Mouse (Mus musculus) CD4-positive, CD25-positive, alpha-beta regulatory T cell, adult 4 months (primary cell): Measurements from ENCODE around the gene Rubcnl. TPM values are rescaled to one million over a fixed set of nuclear protein-coding genes. Genes with fewer than 3 reads are reported as not detected.

Experiments used
- ATAC-seq: one replicate; pipeline ENCODE4 v1.8.0; 2017
- polyA plus RNA-seq, 2 experiments: library from polyadenylated mRNA; unstranded; fragments of 100-300 nt; shearing (Covaris generic); gene quantifications; one replicate each; pipeline ENCODE4 v1.2.1; 2017

The Rubcnl gene
- polyA plus RNA-seq, 2 experiments from 2014 or later = 0.51 to 1.3 TPM

DNA sequence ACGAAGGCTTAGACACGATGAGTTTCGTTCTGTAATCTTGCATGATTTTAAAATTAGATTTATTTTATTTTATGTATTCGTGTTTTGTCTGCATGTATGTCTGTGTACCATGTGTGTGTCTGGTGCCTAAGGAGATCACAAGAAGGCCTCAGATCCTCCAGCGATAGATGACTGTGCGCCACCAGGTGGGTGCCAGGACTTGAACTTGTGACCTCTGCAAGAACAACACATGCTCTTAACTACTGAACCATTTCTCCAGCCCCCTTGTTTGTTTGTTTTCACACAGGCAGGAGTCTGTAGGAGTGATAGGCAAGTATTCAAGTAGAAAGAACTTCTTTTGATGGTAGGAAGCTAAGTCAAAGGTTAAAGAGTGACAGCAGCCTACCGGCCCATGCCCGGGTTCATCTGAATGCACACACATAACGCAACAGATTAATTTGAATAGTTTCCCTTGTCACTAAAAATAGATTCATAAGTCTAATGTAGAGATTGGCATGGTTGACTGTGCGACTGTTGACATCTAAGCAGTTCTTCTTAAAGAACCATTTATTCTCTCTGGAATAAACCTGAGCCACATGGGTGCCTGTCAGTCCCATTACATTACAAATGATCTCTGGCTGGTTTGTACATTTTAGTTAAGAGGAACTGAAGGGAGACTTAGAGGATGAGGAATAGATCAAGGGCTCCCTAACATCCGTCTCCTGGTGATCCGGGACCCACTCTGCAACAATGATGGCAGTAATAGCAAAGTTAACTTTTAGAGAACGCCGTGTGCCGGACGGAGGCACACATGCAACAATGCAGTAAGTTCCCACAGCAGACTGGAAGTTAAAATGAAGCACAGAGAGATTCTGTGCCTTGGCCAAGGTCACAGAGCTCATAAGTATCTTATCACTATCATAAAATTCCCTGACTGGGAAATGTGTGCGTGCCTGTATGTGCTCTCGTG, 2.3 kb downstream of the Rubcnl start:
- no peak for ATAC-seq

DNA sequence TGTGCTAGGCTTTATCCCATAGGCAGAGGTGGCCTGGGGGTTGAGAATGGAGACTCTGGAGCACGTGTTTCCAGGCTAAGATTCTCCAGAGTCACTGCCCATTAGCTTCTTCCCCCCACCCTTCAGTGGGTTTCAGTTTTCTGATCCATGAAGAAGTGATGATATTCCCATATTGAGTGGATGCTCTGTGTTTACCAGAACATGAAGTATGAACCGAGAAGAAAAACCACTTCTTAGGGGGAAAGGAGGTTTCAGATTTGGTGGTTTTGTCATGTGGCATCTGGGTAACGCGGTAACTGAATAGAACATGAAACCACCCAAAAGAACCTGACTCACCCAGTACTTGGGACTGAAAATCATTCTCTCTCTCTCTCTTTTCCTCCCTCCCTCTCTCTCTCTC, 3.0 kb downstream of the Rubcnl start:
- ATAC-seq = no peak

DNA sequence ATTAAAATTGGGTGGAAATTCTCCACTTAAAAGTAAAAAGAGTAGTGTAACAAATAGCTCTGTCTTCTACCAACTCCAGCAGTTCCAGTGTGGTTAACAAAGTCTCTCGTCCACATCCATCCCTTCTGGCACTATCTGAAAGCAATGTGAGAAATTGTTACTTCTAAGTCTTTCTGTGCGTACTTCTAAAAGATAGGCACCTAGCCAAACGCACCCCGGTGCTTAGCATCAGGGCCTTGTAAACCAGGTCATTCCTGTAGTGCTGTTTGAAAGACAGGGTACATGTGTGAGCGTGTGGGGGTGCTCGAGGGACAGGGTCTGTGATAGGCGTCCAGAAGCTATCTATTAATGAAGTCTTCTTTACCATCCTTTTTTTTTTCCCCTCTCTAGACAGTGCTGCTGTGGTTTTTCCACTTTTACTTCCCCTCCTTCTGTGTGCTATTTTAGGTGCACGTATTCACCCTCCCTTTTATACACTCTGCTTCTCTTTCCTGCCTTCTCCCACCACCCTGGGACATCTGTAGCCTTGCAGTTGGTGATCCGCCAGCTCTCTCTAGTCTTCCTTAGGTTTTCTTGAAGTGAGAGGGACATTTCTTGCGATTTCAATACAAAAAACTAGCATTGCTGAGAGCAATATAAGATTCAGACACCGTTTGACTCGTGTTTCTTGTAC, 4.9 kb downstream of the Rubcnl start:
- no peak for ATAC-seq

DNA sequence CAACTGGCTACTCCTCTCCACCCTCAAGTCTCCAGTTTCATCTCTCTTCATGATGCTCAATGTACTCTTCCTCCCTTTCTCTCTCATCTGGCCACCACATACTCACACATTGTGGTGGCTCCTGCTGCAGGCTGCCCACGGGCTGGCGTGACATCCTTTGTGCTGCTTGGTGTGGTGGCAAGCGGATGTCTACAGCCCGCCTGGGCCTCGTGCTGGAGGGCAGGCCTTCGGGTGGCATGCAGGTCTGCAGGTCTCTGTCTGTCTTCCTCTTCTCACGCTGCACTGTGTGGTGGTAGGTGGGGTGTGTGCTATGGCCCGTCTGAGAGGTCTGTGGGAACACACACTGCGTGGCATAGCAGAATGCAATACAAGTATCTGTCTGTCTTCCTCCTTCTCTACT, 6.7 kb downstream of the Rubcnl start:
- no peak for ATAC-seq

DNA sequence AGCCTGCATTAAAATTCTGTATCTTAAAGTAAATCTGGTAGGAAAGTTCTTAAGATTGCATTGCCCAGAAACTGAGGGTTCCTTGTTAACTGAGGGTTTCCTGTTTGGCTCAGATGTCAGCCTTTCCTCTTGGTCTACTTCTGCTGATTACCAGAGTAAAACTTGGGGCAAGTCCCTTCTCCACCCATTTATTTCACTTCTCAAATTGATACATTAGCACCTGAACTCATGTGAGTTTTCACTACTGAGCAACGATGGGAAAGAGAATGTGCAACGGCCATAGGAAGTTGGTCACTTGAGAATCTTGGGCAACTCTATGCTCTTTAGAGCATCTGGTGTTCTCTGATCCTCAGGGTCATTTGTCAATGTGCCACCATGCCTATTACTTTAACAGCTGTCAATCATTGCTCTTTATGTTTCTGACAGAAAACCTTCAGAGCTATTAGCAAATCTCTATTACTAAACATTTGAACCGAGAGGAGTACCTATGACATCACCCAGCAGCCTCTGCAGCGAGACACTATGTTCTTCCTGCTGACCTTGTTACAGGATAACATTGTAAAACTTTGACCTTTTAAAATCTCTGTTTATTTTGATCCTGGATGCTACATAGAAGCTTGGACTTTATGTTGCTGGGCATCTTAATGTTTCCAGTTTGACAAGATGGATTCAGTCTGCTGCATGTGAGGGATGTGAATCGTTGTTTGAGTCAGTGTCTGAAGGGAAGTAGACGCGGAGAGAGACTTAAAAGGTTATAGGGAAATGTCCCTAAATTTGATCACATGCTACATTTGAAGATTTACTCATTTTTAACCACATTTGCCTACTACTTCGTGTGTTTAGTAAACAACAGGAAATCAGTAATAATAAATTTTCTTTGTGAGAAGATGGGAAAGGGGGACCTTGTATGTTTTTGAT, 9.2 kb downstream of the Rubcnl start:
- ATAC-seq = no peak

DNA sequence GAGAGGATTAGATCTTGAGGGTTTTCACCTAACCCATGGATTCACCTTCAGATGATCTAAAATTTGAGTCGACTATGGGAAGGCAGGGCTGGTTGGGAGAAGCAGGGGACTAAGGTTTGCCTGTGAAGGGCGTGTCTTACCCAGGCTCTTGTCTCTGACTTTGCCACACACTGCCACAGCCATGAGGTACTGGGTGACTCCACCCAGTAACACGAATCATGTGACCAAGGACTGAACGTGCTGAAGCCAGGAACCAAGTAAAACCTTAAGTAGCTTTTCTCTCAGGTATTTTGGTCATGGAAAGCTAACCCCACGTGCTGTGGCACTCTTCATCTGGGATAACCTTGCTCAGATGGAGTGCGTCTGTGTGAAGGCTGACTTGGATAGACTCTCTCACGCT, 14.9 kb downstream of the Rubcnl start:
- ATAC-seq = no peak

DNA sequence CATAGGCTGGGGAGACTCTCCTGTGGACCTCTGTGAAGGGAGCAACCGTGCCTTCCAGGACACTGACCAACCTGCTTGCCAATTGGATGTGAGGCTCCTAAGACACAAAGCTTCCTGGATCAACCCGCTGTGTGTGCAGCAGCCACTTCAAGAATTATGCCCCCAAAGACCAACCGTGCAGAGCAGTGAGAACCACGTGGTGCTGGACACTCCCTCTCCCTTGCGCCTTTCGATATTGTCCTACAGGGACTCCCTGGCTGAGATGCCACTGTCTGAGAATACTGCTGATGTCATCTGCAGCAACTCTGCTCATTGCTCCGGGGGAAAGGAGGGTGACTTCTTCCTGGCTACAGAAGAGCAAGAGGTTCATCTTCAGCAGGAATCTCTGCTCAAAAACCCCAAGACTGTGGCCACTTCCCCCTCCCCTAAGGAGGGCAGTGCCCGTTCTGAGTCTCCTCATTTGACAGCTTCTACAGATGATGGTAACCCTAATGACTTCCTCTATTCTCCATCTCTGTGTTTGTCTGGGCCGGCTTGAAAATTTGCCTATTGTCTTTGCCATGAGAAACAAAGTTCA, 16.3 kb downstream of the Rubcnl start:
- ATAC-seq = no peak

DNA sequence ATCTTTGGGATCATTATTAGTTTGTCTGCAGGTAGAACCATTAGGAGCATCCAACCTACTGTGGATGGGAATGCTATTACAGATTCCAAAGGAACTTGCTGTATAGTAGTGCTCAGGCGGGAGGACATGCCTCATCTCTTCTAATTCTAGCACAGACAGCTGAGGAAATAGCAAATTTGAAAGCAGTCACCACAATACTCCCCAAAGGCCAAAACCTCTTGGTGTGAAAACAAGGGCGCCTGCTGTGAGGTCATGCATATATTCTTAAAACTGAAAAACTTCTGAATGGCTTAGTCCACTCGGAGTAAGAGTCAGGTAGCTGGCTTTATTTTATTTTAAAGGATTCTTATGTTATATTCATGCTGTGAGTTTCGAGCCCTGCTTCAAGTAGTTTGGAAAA, 16.9 kb downstream of the Rubcnl start:
- no peak for ATAC-seq

DNA sequence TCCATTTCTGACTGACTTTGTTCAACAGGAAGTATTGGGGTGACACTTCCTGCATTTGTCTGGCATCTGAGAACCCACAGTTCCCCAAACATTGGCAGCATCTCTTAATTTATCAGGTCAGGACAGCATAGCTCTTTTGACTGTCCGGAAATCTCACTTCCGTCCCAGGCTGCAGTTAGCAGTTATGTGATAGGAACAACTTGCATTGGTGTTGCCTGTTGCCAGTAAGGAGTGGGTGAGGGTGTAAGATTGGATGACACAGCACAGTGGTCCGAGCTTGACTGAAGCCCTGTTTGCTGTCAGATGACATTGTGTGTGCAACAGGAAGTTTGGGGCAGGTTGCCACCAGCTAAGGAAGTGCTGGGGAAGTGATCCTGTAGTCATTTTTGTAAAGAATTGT, 18.4 kb downstream of the Rubcnl start:
- ATAC-seq = peak; percentile 34

DNA sequence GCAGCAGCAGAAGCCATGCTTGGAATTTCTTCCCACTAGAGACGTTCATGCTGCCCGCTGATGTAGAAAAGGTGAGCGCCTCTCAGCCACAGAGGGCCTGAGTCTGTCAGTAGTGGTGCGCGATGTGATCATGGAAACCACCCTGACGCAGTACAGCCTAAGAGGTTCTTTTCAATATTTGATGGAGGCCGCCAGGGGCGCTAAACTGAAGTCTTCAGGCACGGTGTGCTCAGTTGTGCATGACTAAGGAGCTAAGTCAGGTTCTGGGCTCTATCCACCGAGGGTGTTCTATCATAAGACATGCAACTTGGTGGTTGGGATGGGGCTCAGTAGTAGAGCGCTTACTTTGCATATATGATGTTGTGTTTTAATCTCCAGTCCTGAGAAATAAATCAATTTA, 19.6 kb downstream of the Rubcnl start:
- ATAC-seq = no peak

DNA sequence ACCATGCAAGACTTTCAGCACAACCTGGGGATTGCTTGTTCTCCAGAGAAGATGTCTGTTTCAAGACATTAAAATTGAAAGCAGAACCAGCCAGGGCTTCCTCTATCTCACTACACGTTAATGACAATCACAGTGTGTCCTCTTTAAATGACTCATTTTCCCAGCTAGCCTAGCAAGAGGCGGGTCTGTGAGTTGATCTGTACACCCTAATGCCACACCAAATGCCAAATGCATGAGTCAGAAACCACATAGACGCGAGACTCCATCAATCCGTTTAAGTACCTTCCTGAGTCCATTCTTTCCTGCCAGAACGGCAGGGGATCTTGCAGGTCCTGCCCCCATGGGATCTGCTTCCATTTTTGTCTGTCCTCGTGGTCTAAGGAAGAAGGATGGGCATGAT, 29.4 kb downstream of the Rubcnl start:
- ATAC-seq = peak; percentile 41

DNA sequence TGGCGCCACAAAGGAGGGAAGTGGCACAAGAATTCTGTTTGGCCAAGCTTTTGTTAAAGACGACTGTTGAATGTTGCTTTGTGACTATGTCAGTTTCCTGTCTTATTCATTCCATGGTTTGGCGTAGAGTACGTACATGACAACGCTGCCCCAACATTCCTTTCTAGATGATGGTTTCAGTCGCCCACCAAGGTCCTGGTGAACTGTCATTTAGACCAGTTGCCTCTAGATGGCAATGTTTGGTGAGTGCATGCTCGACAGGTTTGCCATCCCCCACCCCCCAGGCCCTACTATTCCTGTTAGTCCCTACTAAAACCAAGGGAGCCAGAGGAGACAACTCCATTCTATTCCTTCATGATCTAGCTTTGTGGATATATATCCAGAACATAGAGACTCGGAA, 36.6 kb downstream of the Rubcnl start:
- no peak for ATAC-seq

DNA sequence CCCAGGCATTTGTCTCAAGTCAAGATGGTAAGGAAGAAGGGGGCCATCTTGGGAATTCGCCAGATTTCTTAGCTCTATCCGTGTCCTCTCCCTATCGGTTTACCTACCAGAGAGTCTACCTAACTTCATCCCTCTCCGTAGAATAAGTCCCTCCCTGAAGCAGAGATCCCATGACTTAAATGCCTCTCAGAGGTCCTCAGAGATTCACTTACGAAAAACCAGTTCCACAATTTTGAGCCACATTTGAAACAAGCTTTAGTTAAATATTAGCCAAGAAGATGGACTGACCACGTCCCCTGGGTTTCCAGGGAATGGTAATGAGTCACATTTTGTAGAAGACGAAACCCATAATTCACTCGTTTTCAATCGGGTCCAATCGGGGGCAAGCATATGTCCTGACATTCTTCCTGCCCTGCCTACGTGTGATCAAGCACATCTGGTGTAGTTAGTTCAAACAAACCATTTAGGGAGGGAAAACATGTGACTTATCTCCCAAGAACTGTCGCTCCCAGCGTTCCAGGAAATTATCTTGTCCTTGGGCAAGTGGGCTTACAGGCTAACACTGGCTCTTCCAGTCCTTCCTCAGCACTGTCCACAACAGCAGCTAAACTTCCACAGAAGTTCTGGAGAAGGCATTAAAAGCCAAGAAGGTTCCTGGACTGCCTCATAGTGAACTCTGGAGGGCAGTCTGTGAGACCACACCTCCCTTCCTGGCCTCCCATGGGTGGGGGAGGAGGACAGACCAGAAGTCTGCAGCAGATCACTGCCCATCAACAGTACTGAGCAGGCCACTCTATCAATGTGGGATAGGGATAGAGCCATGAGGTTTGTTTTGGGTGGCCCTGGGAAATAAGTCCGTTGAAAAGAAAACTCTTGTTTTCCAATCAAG, 38.9 kb downstream of the Rubcnl start:
- no peak for ATAC-seq

DNA sequence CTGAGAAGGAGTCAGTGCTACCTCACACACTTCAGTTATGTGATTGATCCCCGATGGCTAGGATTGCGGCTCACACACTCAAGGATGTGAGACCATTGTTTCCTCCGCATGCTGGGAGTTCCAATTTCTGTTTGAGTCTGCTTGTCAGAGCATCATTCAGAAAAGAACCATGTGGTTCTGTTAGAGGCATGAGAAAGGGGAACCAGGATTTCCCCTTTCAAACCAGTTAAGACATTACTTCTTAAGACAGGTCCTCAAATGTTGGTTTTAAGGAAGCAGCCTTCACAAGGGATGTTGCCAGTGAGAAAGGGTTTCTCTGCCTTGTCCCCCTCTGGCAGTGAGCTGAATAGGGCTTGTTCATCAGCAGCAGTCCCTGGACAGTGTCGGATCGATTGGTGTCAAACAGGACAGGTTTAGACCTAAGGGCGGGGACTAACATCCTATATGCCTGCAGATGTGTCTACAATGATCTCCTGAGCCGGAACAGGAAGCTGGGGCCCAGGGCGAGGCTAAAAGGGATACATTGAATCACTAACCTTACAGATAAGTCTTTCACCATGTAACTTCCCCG, 41.1 kb downstream of the Rubcnl start:
- ATAC-seq = peak; percentile 69

DNA sequence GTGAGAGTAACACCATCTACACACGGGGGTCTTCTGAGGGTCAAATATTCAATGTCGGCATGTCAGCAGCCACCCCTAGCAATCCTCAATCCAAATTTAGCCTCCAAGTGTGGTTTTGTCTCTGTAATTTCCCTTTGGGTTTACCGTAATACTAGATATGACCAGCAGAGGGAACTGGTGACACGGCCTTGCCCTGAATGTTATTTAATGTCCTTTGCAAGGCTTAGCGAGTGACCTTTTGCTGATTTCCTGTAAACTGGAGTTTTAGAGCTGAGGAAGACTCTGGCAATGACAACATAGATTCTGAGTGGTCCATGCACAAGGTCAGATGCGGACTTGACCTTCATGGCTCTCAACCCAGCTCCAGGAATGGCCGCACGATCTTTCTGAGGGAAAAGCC, 44.7 kb downstream of the Rubcnl start:
- peak; percentile 85 for ATAC-seq

DNA sequence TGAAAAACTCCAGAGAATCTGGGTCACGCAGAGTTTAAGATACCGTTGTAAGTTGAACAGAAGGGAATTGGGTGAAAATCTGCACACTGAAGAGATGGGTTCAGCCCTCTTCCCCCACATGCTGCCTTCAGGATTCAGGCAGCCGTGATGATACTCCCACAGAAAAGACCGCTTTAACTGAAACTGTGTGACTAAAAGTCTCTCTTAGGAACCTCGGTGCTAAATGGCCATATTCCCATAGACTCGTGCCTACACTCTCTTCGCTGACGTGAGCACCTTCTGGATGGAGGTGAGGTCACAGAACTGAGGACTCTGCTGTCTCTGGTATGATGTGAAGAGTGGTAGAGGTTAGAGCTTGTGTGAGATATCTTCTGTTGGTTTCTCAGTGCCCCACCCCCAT, 48.1 kb downstream of the Rubcnl start:
- no peak for ATAC-seq

DNA sequence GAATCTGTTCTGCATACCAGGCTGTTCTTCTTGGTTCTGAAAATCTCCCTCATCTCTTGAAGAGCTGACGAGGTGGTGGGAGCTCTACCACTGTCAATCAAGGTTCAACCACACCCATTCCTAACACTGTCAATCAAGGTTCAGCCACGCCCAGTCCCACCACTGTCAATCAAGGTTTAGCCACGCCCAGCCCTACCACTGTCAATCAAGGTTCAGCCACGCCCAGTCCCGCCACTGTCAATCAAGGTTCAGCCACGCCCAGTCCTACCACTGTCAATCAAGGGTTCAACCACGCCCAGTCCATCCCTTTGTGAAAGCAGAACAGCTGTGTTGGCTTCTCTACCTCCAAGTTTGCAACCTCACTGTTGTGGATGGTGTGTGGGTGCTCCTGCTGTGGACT, 48.7 kb downstream of the Rubcnl start:
- no peak for ATAC-seq

DNA sequence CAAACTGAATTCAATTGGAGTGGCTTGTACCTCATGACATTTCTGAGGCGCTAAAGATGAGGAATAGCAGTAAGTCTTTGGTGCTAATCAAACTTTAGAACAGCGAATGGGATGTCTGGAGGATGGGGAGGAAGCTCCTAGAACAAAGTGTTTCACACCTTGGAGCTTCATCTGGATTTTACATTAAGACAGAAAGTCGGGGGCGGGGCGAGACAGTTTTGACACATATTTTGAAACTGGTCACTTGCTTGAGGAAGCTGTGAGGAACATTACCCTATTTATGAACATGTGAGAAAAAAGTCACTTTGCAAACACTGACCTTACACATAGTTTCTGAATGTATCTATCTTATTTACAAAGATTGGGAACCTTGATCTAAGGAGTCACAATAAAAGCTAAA, 49.4 kb downstream of the Rubcnl start:
- ATAC-seq = no peak

DNA sequence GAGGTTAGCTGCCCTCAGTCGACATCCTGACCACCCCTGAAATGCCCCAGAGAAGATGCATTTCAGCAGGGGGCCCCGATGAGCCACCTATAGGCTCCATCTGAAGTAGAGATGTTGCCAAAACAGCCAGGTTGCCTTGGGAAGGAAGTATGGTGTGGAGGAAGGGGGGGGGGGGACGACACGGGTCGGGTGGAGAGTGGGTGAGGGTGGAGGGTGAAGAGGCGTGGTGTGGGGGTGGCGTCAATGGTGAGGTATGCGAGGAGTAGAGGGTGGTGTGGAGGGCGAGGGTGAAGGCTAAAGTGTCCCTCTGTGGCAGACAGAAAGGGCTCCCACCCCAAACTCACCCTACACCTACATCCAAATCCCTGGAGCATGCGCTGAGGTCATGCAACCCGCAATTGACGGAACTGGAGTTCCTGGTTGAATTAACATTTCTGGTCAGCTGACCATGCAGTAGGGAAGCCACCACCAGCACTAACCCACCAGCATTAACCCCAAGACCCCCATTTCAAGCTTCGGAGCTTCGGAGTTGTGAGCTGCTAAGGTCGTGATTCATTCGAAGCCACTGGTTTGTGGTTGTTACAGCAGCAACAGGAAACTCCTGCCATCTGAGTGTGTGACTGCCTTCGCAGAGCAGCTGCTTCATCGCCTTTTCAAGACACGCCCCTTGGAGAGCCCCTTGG, 52.7 kb downstream of the Rubcnl start:
- peak; percentile 85 for ATAC-seq

DNA sequence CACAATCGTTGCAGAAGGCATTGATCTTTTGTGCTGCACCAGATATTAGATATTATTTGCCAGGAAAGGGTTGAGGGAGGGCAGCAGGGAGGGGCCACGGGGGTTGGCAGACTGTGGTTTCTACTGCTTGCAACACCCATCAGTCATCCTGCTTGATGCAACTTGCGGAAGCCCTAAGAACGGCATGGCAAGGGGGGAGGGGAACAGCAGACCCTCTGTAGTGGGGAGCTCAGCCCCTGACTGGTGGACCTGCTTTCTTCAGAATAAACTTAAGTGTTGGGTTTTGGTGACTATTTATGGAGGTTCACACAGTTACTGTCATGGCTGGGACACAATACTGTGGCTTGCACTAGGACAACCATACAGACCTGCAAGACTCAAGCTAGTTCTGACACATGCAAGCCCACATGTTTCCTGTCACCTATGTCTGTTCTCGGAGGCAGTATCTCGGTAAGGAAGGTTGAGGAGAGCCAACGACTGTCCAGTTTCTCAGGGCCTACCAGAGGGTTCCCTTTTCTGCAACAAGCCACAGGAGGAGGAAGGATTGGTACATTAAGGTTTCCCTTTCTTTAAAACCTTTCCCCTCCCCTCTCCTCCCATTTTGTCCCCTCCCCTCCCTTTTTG, 53.6 kb downstream of the Rubcnl start:
- ATAC-seq = peak; percentile 73
